ENCODE assay signal across 8 mouse cellular contexts in the genomic region with DNA sequence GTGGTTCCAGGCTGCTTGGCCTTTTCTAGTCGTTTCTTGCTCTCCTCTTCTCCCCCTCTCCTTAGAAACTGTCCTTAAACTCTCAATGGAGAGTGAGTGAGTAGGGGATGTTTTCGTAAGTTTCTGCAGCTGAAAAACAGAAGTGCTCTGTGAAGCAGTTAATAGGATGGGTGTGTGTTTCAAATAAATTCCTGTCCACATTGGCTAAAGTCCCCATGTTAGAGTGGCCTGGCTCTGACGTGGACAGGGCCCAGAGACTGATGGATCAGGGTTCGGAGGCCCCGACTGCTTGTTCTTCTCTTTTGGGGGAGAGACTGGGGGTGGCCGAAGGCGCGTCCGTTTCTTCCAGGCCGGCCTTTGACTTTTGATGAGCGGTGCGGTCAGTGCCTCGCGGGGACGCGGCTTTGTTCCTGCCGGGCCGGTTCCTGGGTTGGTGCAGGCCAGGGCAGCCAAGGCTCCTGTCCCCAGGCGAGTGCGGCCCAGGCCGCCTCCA.
DNase-seq lines count a peak whose midpoint lies in the region; ATAC-seq and TF ChIP-seq lines count a peak whose summit lies in the region.

No protein-coding gene starts in this region.

- WGBS in heart, embryonic 11.5 days (ENCODE audit: insufficient replicate concordance) = 2% methylated on average over 21 of the region's 21 CpGs
- WGBS in liver, embryonic 15.5 days (ENCODE audit: insufficient replicate concordance) = 3% methylated on average over 21 of the region's 21 CpGs
- 1% methylated on average over 21 of the region's 21 CpGs for WGBS in stomach, postnatal 0 days

- H3K27me3 ChIP-seq in MEL (ENCODE audit: control insufficient read depth in 1 of 2, insufficient read depth in 2 of 2, low read length in 2 of 2) = peaks cover 13 to 14% of the 10 kb centered on the region in 2 experiments
- H3K27me3 ChIP-seq in heart, embryonic 11.5 days (ENCODE audit: control insufficient read depth, insufficient read depth, low read length) = no peaks in the 10 kb centered on the region
- H3K27me3 ChIP-seq in liver, embryonic 15.5 days = peaks cover 58% of the 10 kb centered on the region
- H3K27me3 ChIP-seq in stomach, postnatal 0 days (ENCODE audit: control insufficient read depth, insufficient read depth, low read length) = no peaks in the 10 kb centered on the region

- no peak for TF ChIP-seq CTCF in MEL (IDR thresholded peaks at IDR 0.05 in 2 of 3, conservative IDR thresholded peaks at IDR 0.05 in 1 of 3; ENCODE audit: control insufficient read depth in 1 of 3, insufficient read depth in 1 of 3, low read depth in 2 of 3, low read length in 3 of 3, poor library complexity in 1 of 3, severe bottlenecking in 1 of 3)
- no peak for TF ChIP-seq CTCF in stomach, postnatal 0 days (IDR thresholded peaks at IDR 0.05; ENCODE audit: low read depth)

- peak; percentile 61 for DNase-seq in heart, adult 8-10 months (ENCODE audit: low spot score)
- DNase-seq in heart, postnatal 4 days = no peak
- peak; percentile 17 for DNase-seq in MEL (ENCODE audit: low read depth, low spot score)
- DNase-seq in stomach, postnatal 0 days (ENCODE audit: low spot score) = no peak
- no peak for DNase-seq in thymus, postnatal 10 days (ENCODE audit: low spot score in 2 of 2)
- DNase-seq in spleen, postnatal 4 days (ENCODE audit: low spot score in 2 of 2) = no peak

- no peak for TF ChIP-seq RAD21 in MEL (IDR thresholded peaks at IDR 0.05; ENCODE audit: low read depth, low read length)

- no peak; the same call in 1 of the 2 replicates for ATAC-seq in heart, embryonic 11.5 days (replicated peaks; ENCODE audit: insufficient number of reproducible peaks, low FRiP score, low TSS enrichment)
- 0 out of 2 replicates have a peak, but pooled peaks have one; percentile 22 for ATAC-seq in liver, embryonic 15.5 days (ENCODE audit: insufficient read depth)
- ATAC-seq in stomach, postnatal 0 days (ENCODE audit: low FRiP score, low TSS enrichment) = peak; percentile 27

- H3K9me3 ChIP-seq in MEL (replicated peaks; ENCODE audit: insufficient read depth, low read length) = no peaks in the 10 kb centered on the region
- H3K9me3 ChIP-seq in heart, embryonic 11.5 days (replicated peaks; ENCODE audit: control insufficient read depth, low read length) = no peaks in the 10 kb centered on the region
- no peaks in the 10 kb centered on the region for H3K9me3 ChIP-seq in liver, embryonic 15.5 days (replicated peaks)
- H3K9me3 ChIP-seq in stomach, postnatal 0 days (ENCODE audit: control insufficient read depth, low read length) = no peaks in the 10 kb centered on the region

- H3K79me2 ChIP-seq in MEL (ENCODE audit: control insufficient read depth, insufficient read depth, low read length, poor library complexity) = no peaks in the 10 kb centered on the region

- H3K9ac ChIP-seq in MEL (ENCODE audit: control insufficient read depth, low read depth, low read length, poor library complexity, severe bottlenecking) = peak overlapping the region; percentile 69
- peak overlapping the region; percentile 82 for H3K9ac ChIP-seq in heart, embryonic 11.5 days (ENCODE audit: low read depth, low read length)
- peak overlapping the region; percentile 54 for H3K9ac ChIP-seq in liver, embryonic 15.5 days
- H3K9ac ChIP-seq in stomach, postnatal 0 days (ENCODE audit: low read length) = peak overlapping the region; percentile 90

- no peak overlapping the region for H3K27ac ChIP-seq in MEL (ENCODE audit: control insufficient read depth, low read depth, low read length)
- peak overlapping the region; percentile 85 for H3K27ac ChIP-seq in heart, embryonic 11.5 days (ENCODE audit: low read depth, low read length)
- peak overlapping the region; percentile 78 for H3K27ac ChIP-seq in liver, embryonic 15.5 days (replicated peaks)
- H3K27ac ChIP-seq in stomach, postnatal 0 days (replicated peaks) = peak overlapping the region; percentile 96

- TF ChIP-seq POLR2A in MEL (IDR thresholded peaks at IDR 0.05; ENCODE audit: control insufficient read depth in 1 of 2, insufficient read depth in 1 of 2, low read depth in 1 of 2, low read length in 2 of 2, poor library complexity in 1 of 2) = no peak

- peak overlapping the region; percentile 88 for H3K4me2 ChIP-seq in heart, embryonic 11.5 days
- peak overlapping the region; percentile 70 for H3K4me2 ChIP-seq in liver, embryonic 15.5 days
- H3K4me2 ChIP-seq in stomach, postnatal 0 days (replicated peaks; ENCODE audit: low read depth) = peak overlapping the region; percentile 98

- no peaks in the 10 kb centered on the region; a peak in 1 of 4 replicates for H3K4me1 ChIP-seq in MEL (ENCODE audit: control insufficient read depth in 1 of 2, insufficient read depth in 2 of 2, low read length in 2 of 2)
- H3K4me1 ChIP-seq in heart, embryonic 11.5 days (ENCODE audit: control insufficient read depth, insufficient read depth, low read length) = peaks cover 78% of the 10 kb centered on the region
- H3K4me1 ChIP-seq in liver, embryonic 15.5 days (replicated peaks) = peaks cover 48% of the 10 kb centered on the region
- H3K4me1 ChIP-seq in stomach, postnatal 0 days (replicated peaks; ENCODE audit: control insufficient read depth, insufficient read depth) = peaks cover 17% of the 10 kb centered on the region

- H3K4me3 ChIP-seq in MEL (ENCODE audit: control insufficient read depth in 1 of 2, insufficient read depth in 1 of 2, low read depth in 2 of 2, low read length in 2 of 2) = peak overlapping the region; percentile 50 to 56
- peak overlapping the region; percentile 60 for H3K4me3 ChIP-seq in heart, embryonic 11.5 days (ENCODE audit: low read depth, low read length)
- peak overlapping the region; percentile 62 for H3K4me3 ChIP-seq in liver, embryonic 15.5 days (replicated peaks)
- peak overlapping the region; percentile 81 for H3K4me3 ChIP-seq in stomach, postnatal 0 days (ENCODE audit: low read depth, low read length)

- H3K36me3 ChIP-seq in MEL (ENCODE audit: control insufficient read depth in 1 of 2, insufficient read depth in 2 of 2, low read length in 2 of 2) = no peaks in the 10 kb centered on the region
- H3K36me3 ChIP-seq in heart, embryonic 11.5 days (ENCODE audit: control insufficient read depth, insufficient read depth, low read length) = no peaks in the 10 kb centered on the region
- H3K36me3 ChIP-seq in liver, embryonic 15.5 days (replicated peaks) = no peaks in the 10 kb centered on the region
- no peaks in the 10 kb centered on the region for H3K36me3 ChIP-seq in stomach, postnatal 0 days (ENCODE audit: control insufficient read depth, insufficient read depth, low read length)

- TF ChIP-seq EP300 in MEL (IDR thresholded peaks at IDR 0.05; ENCODE audit: low read depth in 1 of 2, low read length in 2 of 2) = no peak
- TF ChIP-seq EP300 in stomach, postnatal 0 days (optimal IDR thresholded peaks at IDR 0.05) = no peak

TF ChIP-seq in MEL, 35 proteins besides CTCF, POLR2A, EP300 and RAD21:
- TF ChIP-seq TCF12 (IDR thresholded peaks at IDR 0.05; ENCODE audit: low read depth, low read length) = no peak
- TF ChIP-seq CHD1 (IDR thresholded peaks at IDR 0.05; ENCODE audit: low read depth, low read length) = no peak
- no peak for TF ChIP-seq MAZ (IDR thresholded peaks at IDR 0.05; ENCODE audit: low read depth, low read length)
- no peak for TF ChIP-seq BHLHE40 (IDR thresholded peaks at IDR 0.05; ENCODE audit: borderline replicate concordance, low read depth, low read length)
- no peak for TF ChIP-seq CHD2 (IDR thresholded peaks at IDR 0.05; ENCODE audit: low read length)
- no peak for TF ChIP-seq TBP (IDR thresholded peaks at IDR 0.05; ENCODE audit: low read depth, low read length)
- no peak for TF ChIP-seq TAL1 (IDR thresholded peaks at IDR 0.05; ENCODE audit: low read length)
- TF ChIP-seq E2F4 (IDR thresholded peaks at IDR 0.05; ENCODE audit: borderline replicate concordance, low read depth, low read length) = no peak
- no peak for TF ChIP-seq HCFC1 (IDR thresholded peaks at IDR 0.05; ENCODE audit: low read depth, low read length)
- no peak for TF ChIP-seq MXI1 (IDR thresholded peaks at IDR 0.05; ENCODE audit: low read depth, low read length)
- TF ChIP-seq JUND (IDR thresholded peaks at IDR 0.05; ENCODE audit: low read depth, low read length) = no peak
- no peak for TF ChIP-seq POLR2AphosphoS5 (IDR thresholded peaks at IDR 0.05; ENCODE audit: borderline replicate concordance, low read depth, low read length)

Comparison
In these comparisons a context has a peak if more than half of its experiments do, and no peak if none do; other contexts are left out.
1. DNase-seq: peak in heart, adult 8-10 months (single experiment) and MEL (single experiment); none in heart, postnatal 4 days (single experiment), stomach, postnatal 0 days (single experiment), thymus, postnatal 10 days (0 of 2) and spleen, postnatal 4 days (0 of 2).
2. Peak in every context shown above with its lines, with median percentiles within 50 percentile points of each other: H3K4me3 ChIP-seq, H3K9ac ChIP-seq and H3K4me2 ChIP-seq.